Mouse (Mus musculus) G1E (cell line): ENCODE results near the gene V1ra8. TPM values are rescaled to one million over a fixed set of nuclear protein-coding genes. Genes with fewer than 3 reads are reported as not detected.

Source experiments
- ATAC-seq: 2 replicates; pipeline ENCODE4 v1.8.0; 2016; ENCODE audit warnings: mild to moderate bottlenecking; ENCODE audit not compliant: insufficient number of reproducible peaks, poor library complexity, low FRiP score, severe bottlenecking; ENCODE audit errors: extremely low read depth
- DNase-seq: peaks from one replicate; pipeline ENCODE4 v3.0.0; 2012; ENCODE audit warnings: low spot score
- H3K27me3 ChIP-seq: 2 replicates; pipeline ENCODE4 v1.6.1; 2012; ENCODE audit warnings: mild to moderate bottlenecking, low read length, inconsistent platforms; ENCODE audit not compliant: insufficient read depth
- H3K36me3 ChIP-seq: replicated peaks from 2 replicates; pipeline ENCODE3; 2012; ENCODE audit warnings: mild to moderate bottlenecking, inconsistent platforms
- H3K4me1 ChIP-seq: 2 replicates; pipeline ENCODE4 v1.6.1; 2012; ENCODE audit warnings: low read depth, low read length, inconsistent platforms, mixed read lengths; ENCODE audit not compliant: insufficient read depth
- H3K4me3 ChIP-seq: 2 replicates; pipeline ENCODE4 v1.5.1; 2012; ENCODE audit warnings: low read depth, mild to moderate bottlenecking, inconsistent platforms, low read length, moderate library complexity, mixed read lengths
- H3K9me3 ChIP-seq: replicated peaks from 2 replicates; pipeline ENCODE4 v1.6.1; 2012; ENCODE audit warnings: inconsistent platforms
- CTCF ChIP-seq: IDR thresholded peaks from 2 replicates; pipeline ENCODE4 v1.5.1; 2012; ENCODE audit warnings: low read depth, low read length, inconsistent platforms, mixed read lengths
- GATA1 ChIP-seq: IDR thresholded peaks from 2 replicates; pipeline ENCODE4 v1.6.1; 2012; ENCODE audit warnings: borderline replicate concordance, low read length, inconsistent platforms, mixed read lengths
- GATA2 ChIP-seq: IDR thresholded peaks from 2 replicates; pipeline ENCODE4 v1.6.1; 2012; ENCODE audit warnings: low read depth, low read length, inconsistent platforms, borderline replicate concordance
- POLR2AphosphoS5 ChIP-seq: IDR thresholded peaks from 2 replicates; pipeline ENCODE4 v1.6.1; 2012; ENCODE audit warnings: low read depth, low read length, inconsistent platforms; ENCODE audit not compliant: insufficient replicate concordance
- TAL1 ChIP-seq: conservative IDR thresholded peaks from 2 replicates; pipeline ENCODE4 v1.6.1; 2012; ENCODE audit warnings: low read depth, low read length, inconsistent platforms, mixed read lengths
- polyA plus RNA-seq: library from polyadenylated mRNA; stranded (reverse); fragments of >175 nt; gene quantifications from 2 replicates; pipeline ENCODE4 v1.2.3, GENCODE M21; 2012
- total RNA-seq, 2 experiments: library from RNA; stranded (forward) in 1 of 2; stranded (reverse) in 1 of 2; fragments of 200-1000 nt in 1 of 2; fragments of >200 nt in 1 of 2; fragmentation: Nextera tagmentation in 1 of 2; gene quantifications; 2 replicates each; pipeline ENCODE4 v1.2.3; 2014 to 2017

V1ra8 gene
- total and polyA plus RNA-seq, 3 experiments = 0.27 TPM; not detected in 2

DNA sequence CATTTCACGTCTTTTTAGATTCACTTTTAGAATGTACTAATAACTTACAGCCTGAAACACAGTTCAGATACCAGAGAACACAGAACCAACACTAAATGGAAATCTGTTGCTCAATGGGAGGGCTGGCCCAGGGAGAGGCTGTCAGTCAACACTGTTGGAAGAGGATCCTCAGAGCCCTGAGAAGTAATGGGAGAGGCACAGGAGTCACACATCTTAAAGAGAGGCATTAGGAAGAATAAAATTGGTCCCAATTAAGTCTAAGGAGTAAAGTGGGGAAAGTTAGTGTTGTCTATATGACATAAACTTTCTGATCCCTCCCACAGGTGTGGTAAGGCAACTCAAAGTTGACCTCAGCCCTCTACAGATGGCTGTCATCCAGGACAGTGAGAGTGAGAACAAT lies 43.4 kb downstream of the V1ra8 start, which contains the start of gene Vmn1r54:
TSS of gene Vmn1r54 (plus strand) at position 301 of the 400 bp plus-strand sequence.
- no peak within 1 kb of the TSS for H3K4me3 ChIP-seq
- ATAC-seq (no peak), DNase-seq (no peak)
- no peaks in the 10 kb centered on the region for H3K9me3 ChIP-seq
- H3K27me3 ChIP-seq = peaks cover 8% of the 10 kb centered on the region; the same call in 1 of the 2 replicates
- TF ChIP-seq GATA2 (no peak), POLR2AphosphoS5 (no peak), CTCF (no peak), GATA1 (no peak), TAL1 (no peak)
- H3K36me3 ChIP-seq = no peaks in the 10 kb centered on the region
- H3K4me1 ChIP-seq = no peaks in the 10 kb centered on the region

Other genes with a start within 250 kb of the V1ra8 start
- not detected in 2 replicates for gene Vmn1r46, start 233.5 kb upstream of the V1ra8 start, total RNA-seq (2014; fragmentation: Nextera tagmentation)
- 0.11 and 0.12 TPM in 2 replicates for gene Vmn1r46, start 233.5 kb upstream of the V1ra8 start, total RNA-seq (2017)
- not detected in 2 replicates for gene Vmn1r46, start 233.5 kb upstream of the V1ra8 start, polyA plus RNA-seq
- gene Vmn1r47, start 186.6 kb upstream of the V1ra8 start, total RNA-seq (2014; fragmentation: Nextera tagmentation) = not detected in 2 replicates
- gene Vmn1r47, start 186.6 kb upstream of the V1ra8 start, total RNA-seq (2017) = 0.16 and 0.17 TPM in 2 replicates
- gene Vmn1r47, start 186.6 kb upstream of the V1ra8 start, polyA plus RNA-seq = not detected in 2 replicates
- gene Vmn1r48, start 166.0 kb upstream of the V1ra8 start, total RNA-seq (2014; fragmentation: Nextera tagmentation) = not detected in 2 replicates
- gene Vmn1r48, start 166.0 kb upstream of the V1ra8 start, total RNA-seq (2017) = not detected in 2 replicates
- gene Vmn1r48, start 166.0 kb upstream of the V1ra8 start, polyA plus RNA-seq = not detected in 2 replicates
- not detected in 2 replicates for gene Vmn1r49, start 124.3 kb upstream of the V1ra8 start, total RNA-seq (2014; fragmentation: Nextera tagmentation)
- gene Vmn1r49, start 124.3 kb upstream of the V1ra8 start, total RNA-seq (2017) = 0.16 and 0.17 TPM in 2 replicates
- not detected in 2 replicates for gene Vmn1r49, start 124.3 kb upstream of the V1ra8 start, polyA plus RNA-seq
- not detected in 2 replicates for gene Vmn1r50, start 101.4 kb upstream of the V1ra8 start, total RNA-seq (2014; fragmentation: Nextera tagmentation)
- 0.27 TPM in 1 of 2 replicates, not detected in the other for gene Vmn1r50, start 101.4 kb upstream of the V1ra8 start, total RNA-seq (2017)
- not detected in 2 replicates for gene Vmn1r50, start 101.4 kb upstream of the V1ra8 start, polyA plus RNA-seq
- not detected in 2 replicates for gene Vmn1r51, start 80.2 kb upstream of the V1ra8 start, total RNA-seq (2014; fragmentation: Nextera tagmentation)
- gene Vmn1r51, start 80.2 kb upstream of the V1ra8 start, total RNA-seq (2017) = 0.11 and 0.17 TPM in 2 replicates
- gene Vmn1r51, start 80.2 kb upstream of the V1ra8 start, polyA plus RNA-seq = not detected in 2 replicates
- gene Vmn1r52, start 28.0 kb upstream of the V1ra8 start, total RNA-seq (2014; fragmentation: Nextera tagmentation) = not detected in 2 replicates
- 0.11 TPM in 1 of 2 replicates, not detected in the other for gene Vmn1r52, start 28.0 kb upstream of the V1ra8 start, total RNA-seq (2017)
- gene Vmn1r52, start 28.0 kb upstream of the V1ra8 start, polyA plus RNA-seq = not detected in 2 replicates
- gene Vmn1r53, start 21.6 kb downstream of the V1ra8 start, total RNA-seq (2014; fragmentation: Nextera tagmentation) = not detected in 2 replicates
- 0.16 and 0.52 TPM in 2 replicates for gene Vmn1r53, start 21.6 kb downstream of the V1ra8 start, total RNA-seq (2017)
- not detected in 2 replicates for gene Vmn1r53, start 21.6 kb downstream of the V1ra8 start, polyA plus RNA-seq
- gene Vmn1r54, start 43.5 kb downstream of the V1ra8 start, total RNA-seq (2014; fragmentation: Nextera tagmentation) = not detected in 2 replicates
- 0.16 and 0.23 TPM in 2 replicates for gene Vmn1r54, start 43.5 kb downstream of the V1ra8 start, total RNA-seq (2017)
- not detected in 2 replicates for gene Vmn1r54, start 43.5 kb downstream of the V1ra8 start, polyA plus RNA-seq
- not detected in 2 replicates for gene BC048671, start 98.4 kb downstream of the V1ra8 start, total RNA-seq (2014; fragmentation: Nextera tagmentation)
- not detected in 2 replicates for gene BC048671, start 98.4 kb downstream of the V1ra8 start, total RNA-seq (2017)
- not detected in 2 replicates for gene BC048671, start 98.4 kb downstream of the V1ra8 start, polyA plus RNA-seq
- gene Chst13, start 122.4 kb downstream of the V1ra8 start, total RNA-seq (2014; fragmentation: Nextera tagmentation) = not detected in 2 replicates
- 0.11 TPM in 1 of 2 replicates, not detected in the other for gene Chst13, start 122.4 kb downstream of the V1ra8 start, total RNA-seq (2017)
- gene Chst13, start 122.4 kb downstream of the V1ra8 start, polyA plus RNA-seq = 0.03 TPM in 1 of 2 replicates, not detected in the other
- gene Uroc1, start 130.5 kb downstream of the V1ra8 start, total RNA-seq (2014; fragmentation: Nextera tagmentation) = not detected in 2 replicates
- not detected in 2 replicates for gene Uroc1, start 130.5 kb downstream of the V1ra8 start, total RNA-seq (2017)
- not detected in 2 replicates for gene Uroc1, start 130.5 kb downstream of the V1ra8 start, polyA plus RNA-seq
- gene Zxdc, start 166.7 kb downstream of the V1ra8 start, total RNA-seq (2014; fragmentation: Nextera tagmentation) = 23.3 and 24.9 TPM in 2 replicates
- 19.0 and 19.7 TPM in 2 replicates for gene Zxdc, start 166.7 kb downstream of the V1ra8 start, total RNA-seq (2017)
- gene Zxdc, start 166.7 kb downstream of the V1ra8 start, polyA plus RNA-seq = 32.5 and 36.2 TPM in 2 replicates
- not detected in 2 replicates for gene Cfap100, start 226.0 kb downstream of the V1ra8 start, total RNA-seq (2014; fragmentation: Nextera tagmentation)
- 0.27 TPM in 1 of 2 replicates, not detected in the other for gene Cfap100, start 226.0 kb downstream of the V1ra8 start, total RNA-seq (2017)
- gene Cfap100, start 226.0 kb downstream of the V1ra8 start, polyA plus RNA-seq = not detected in 2 replicates